Mouse (Mus musculus): ENCODE results near the gene Sbds. TPM values are rescaled to one million over a fixed set of nuclear protein-coding genes. Genes with fewer than 3 reads are reported as not detected.
"Not testable (repeated sequence)": the region's sequence is repeated elsewhere in the genome, so short reads cannot be mapped to it uniquely, and the experiment has no call there.

Gene Sbds
- polyA plus RNA-seq, 1 experiment from 2014 or later: 83.7 TPM

- 68% methylated on average over 7 of the region's 7 CpGs for WGBS
- Histone ChIP-seq H3K9me3 (ENCODE audit: control insufficient read depth, low read length) (no peaks in the 10 kb centered on the region), H3K4me1 (replicated peaks; ENCODE audit: control insufficient read depth, insufficient read depth, low read length) (no peaks in the 10 kb centered on the region; the same call in 1 of the 2 replicates), H3K36me3 (ENCODE audit: control insufficient read depth, insufficient read depth, low read length) (peaks cover 36% of the 10 kb centered on the region), H3K4me3 (ENCODE audit: low read depth, low read length) (no peak overlapping the region), H3K27ac (ENCODE audit: low read depth, low read length) (no peak overlapping the region), H3K27me3 (replicated peaks; ENCODE audit: control insufficient read depth, insufficient read depth, low read length) (no peaks in the 10 kb centered on the region), H3K4me2 (no peak overlapping the region), H3K9ac (ENCODE audit: low read depth, low read length) (no peak overlapping the region)
- ATAC-seq (replicated peaks; ENCODE audit: low FRiP score) (peak; percentile 80), DNase-seq (ENCODE audit: low spot score) (peak; percentile 56)
These were observed 11.3 kb upstream of the Sbds start for GRCm38 (mm10) chr5:130266651-130267050.

- H3K9ac ChIP-seq (ENCODE audit: low read depth, low read length): no peak overlapping the region
- no peak overlapping the region for H3K4me3 ChIP-seq (ENCODE audit: low read depth, low read length)
- DNase-seq (ENCODE audit: low spot score) (no peak), ATAC-seq (replicated peaks; ENCODE audit: low FRiP score) (no peak)
- 90% methylated on average over 6 of the region's 6 CpGs for WGBS
- no peaks in the 10 kb centered on the region; the same call in 1 of the 2 replicates for H3K4me1 ChIP-seq (replicated peaks; ENCODE audit: control insufficient read depth, insufficient read depth, low read length)
- H3K9me3 ChIP-seq (ENCODE audit: control insufficient read depth, low read length): no peaks in the 10 kb centered on the region
- no peak overlapping the region for H3K27ac ChIP-seq (ENCODE audit: low read depth, low read length)
- peaks cover 32% of the 10 kb centered on the region for H3K36me3 ChIP-seq (ENCODE audit: control insufficient read depth, insufficient read depth, low read length)
- H3K27me3 ChIP-seq (replicated peaks; ENCODE audit: control insufficient read depth, insufficient read depth, low read length): no peaks in the 10 kb centered on the region
- no peak overlapping the region for H3K4me2 ChIP-seq
These were observed 9.2 kb upstream of the Sbds start for GRCm38 (mm10) chr5:130264433-130265005.

- DNase-seq (ENCODE audit: low spot score) (no peak), ATAC-seq (replicated peaks; ENCODE audit: low FRiP score) (no peak)
- Histone ChIP-seq H3K27me3 (replicated peaks; ENCODE audit: control insufficient read depth, insufficient read depth, low read length) (no peaks in the 10 kb centered on the region), H3K9me3 (ENCODE audit: control insufficient read depth, low read length) (no peaks in the 10 kb centered on the region), H3K27ac (ENCODE audit: low read depth, low read length) (no peak overlapping the region), H3K4me1 (replicated peaks; ENCODE audit: control insufficient read depth, insufficient read depth, low read length) (no peaks in the 10 kb centered on the region; the same call in 1 of the 2 replicates), H3K36me3 (ENCODE audit: control insufficient read depth, insufficient read depth, low read length) (peaks cover 29% of the 10 kb centered on the region), H3K4me3 (ENCODE audit: low read depth, low read length) (no peak overlapping the region), H3K9ac (ENCODE audit: low read depth, low read length) (no peak overlapping the region), H3K4me2 (no peak overlapping the region)
- WGBS: 78% methylated on average over 11 of the region's 11 CpGs
These were observed 8.1 kb upstream of the Sbds start for GRCm38 (mm10) chr5:130263454-130263853.

GRCm38 (mm10) chr5:130257303-130257702 lies 2.0 kb upstream of the Sbds start:
- ATAC-seq (replicated peaks; ENCODE audit: low FRiP score) (no peak), DNase-seq (ENCODE audit: low spot score) (no peak)
- H3K36me3 ChIP-seq (ENCODE audit: control insufficient read depth, insufficient read depth, low read length): peaks cover 6% of the 10 kb centered on the region
- peak overlapping the region; percentile 71 for H3K4me2 ChIP-seq
- no peaks in the 10 kb centered on the region for H3K27me3 ChIP-seq (replicated peaks; ENCODE audit: control insufficient read depth, insufficient read depth, low read length)
- H3K4me1 ChIP-seq (replicated peaks; ENCODE audit: control insufficient read depth, insufficient read depth, low read length): peaks cover 10% of the 10 kb centered on the region; the same call in 1 of the 2 replicates
- H3K9ac ChIP-seq (ENCODE audit: low read depth, low read length): peak overlapping the region; percentile 68
- H3K9me3 ChIP-seq (ENCODE audit: control insufficient read depth, low read length): no peaks in the 10 kb centered on the region
- 5% methylated on average over 8 of the region's 8 CpGs for WGBS
- peak overlapping the region; percentile 54; the same call in 1 of the 2 replicates for H3K27ac ChIP-seq (ENCODE audit: low read depth, low read length)
- peak overlapping the region; percentile 77 for H3K4me3 ChIP-seq (ENCODE audit: low read depth, low read length)

- Histone ChIP-seq H3K27me3 (replicated peaks; ENCODE audit: control insufficient read depth, insufficient read depth, low read length) (no peaks in the 10 kb centered on the region), H3K4me1 (replicated peaks; ENCODE audit: control insufficient read depth, insufficient read depth, low read length) (peaks cover 10% of the 10 kb centered on the region; the same call in 1 of the 2 replicates), H3K27ac (ENCODE audit: low read depth, low read length) (peak overlapping the region; percentile 79), H3K36me3 (ENCODE audit: control insufficient read depth, insufficient read depth, low read length) (peaks cover 12% of the 10 kb centered on the region), H3K9ac (ENCODE audit: low read depth, low read length) (peak overlapping the region; percentile 68), H3K9me3 (ENCODE audit: control insufficient read depth, low read length) (no peaks in the 10 kb centered on the region), H3K4me2 (peak overlapping the region; percentile 71), H3K4me3 (ENCODE audit: low read depth, low read length) (peak overlapping the region; percentile 77)
- DNase-seq (ENCODE audit: low spot score) (peak; percentile 87), ATAC-seq (replicated peaks; ENCODE audit: low FRiP score) (peak; percentile 91)
- under 1% methylated on average over 25 of the region's 25 CpGs for WGBS
These were observed 1.4 kb upstream of the Sbds start for GRCm38 (mm10) chr5:130256678-130257271.

- peak overlapping the region; percentile 62; the same call in 1 of the 2 replicates for H3K9ac ChIP-seq (ENCODE audit: low read depth, low read length)
- H3K36me3 ChIP-seq (ENCODE audit: control insufficient read depth, insufficient read depth, low read length): peaks cover 19% of the 10 kb centered on the region
- H3K4me2 ChIP-seq: peak overlapping the region; percentile 71
- not testable (repeated sequence) for DNase-seq (ENCODE audit: low spot score); H3K4me1 ChIP-seq (replicated peaks; ENCODE audit: control insufficient read depth, insufficient read depth, low read length); H3K27me3 ChIP-seq (replicated peaks; ENCODE audit: control insufficient read depth, insufficient read depth, low read length); H3K9me3 ChIP-seq (ENCODE audit: control insufficient read depth, low read length)
- H3K27ac ChIP-seq (ENCODE audit: low read depth, low read length): peak overlapping the region; percentile 79
- H3K4me3 ChIP-seq (ENCODE audit: low read depth, low read length): peak overlapping the region; percentile 77
- ATAC-seq (replicated peaks; ENCODE audit: low FRiP score): 0 out of 2 replicates have a peak, but pooled peaks have one; percentile 1
- WGBS: 25% methylated on average over 20 of the region's 20 CpGs
These were observed 632 bp upstream of the Sbds start for GRCm38 (mm10) chr5:130255799-130256525.

GRCm38 (mm10) chr5:130254164-130255016 lies 940 bp downstream of the Sbds start:
- Histone ChIP-seq H3K27me3 (replicated peaks; ENCODE audit: control insufficient read depth, insufficient read depth, low read length) (no peaks in the 10 kb centered on the region), H3K36me3 (ENCODE audit: control insufficient read depth, insufficient read depth, low read length) (peaks cover 33% of the 10 kb centered on the region), H3K9ac (ENCODE audit: low read depth, low read length) (peak overlapping the region; percentile 81), H3K4me1 (replicated peaks; ENCODE audit: control insufficient read depth, insufficient read depth, low read length) (peaks cover 10% of the 10 kb centered on the region; the same call in 1 of the 2 replicates), H3K4me3 (ENCODE audit: low read depth, low read length) (peak overlapping the region; percentile 77), H3K27ac (ENCODE audit: low read depth, low read length) (peak overlapping the region; percentile 80; the same call in 1 of the 2 replicates), H3K4me2 (peak overlapping the region; percentile 66), H3K9me3 (ENCODE audit: control insufficient read depth, low read length) (no peaks in the 10 kb centered on the region)
- 11% methylated on average over 19 of the region's 19 CpGs for WGBS
- no peak for ATAC-seq (replicated peaks; ENCODE audit: low FRiP score)
- DNase-seq (ENCODE audit: low spot score): no peak

- WGBS: 87% methylated on average over 5 of the region's 5 CpGs
These were observed 7.5 kb downstream of the Sbds start for GRCm38 (mm10) chr5:130247823-130248222.

More at GRCm38 (mm10) chr5:130247823-130248222, 7.5 kb downstream of the Sbds start:
- DNase-seq (ENCODE audit: low spot score) (no peak), ATAC-seq (replicated peaks; ENCODE audit: low FRiP score) (no peak)
- Histone ChIP-seq H3K4me3 (ENCODE audit: low read depth, low read length) (no peak overlapping the region), H3K4me1 (replicated peaks; ENCODE audit: control insufficient read depth, insufficient read depth, low read length) (no peaks in the 10 kb centered on the region), H3K9ac (ENCODE audit: low read depth, low read length) (no peak overlapping the region), H3K27me3 (replicated peaks; ENCODE audit: control insufficient read depth, insufficient read depth, low read length) (no peaks in the 10 kb centered on the region), H3K27ac (ENCODE audit: low read depth, low read length) (no peak overlapping the region), H3K4me2 (no peak overlapping the region), H3K36me3 (ENCODE audit: control insufficient read depth, insufficient read depth, low read length) (peaks cover 74% of the 10 kb centered on the region), H3K9me3 (ENCODE audit: control insufficient read depth, low read length) (no peaks in the 10 kb centered on the region)
